Mouse (Mus musculus) thymus, adult 2 months (tissue): ENCODE data around the gene Ocm. TPM values are rescaled to one million over a fixed set of nuclear protein-coding genes. Genes with fewer than 3 reads are reported as not detected.

Experiments used
- DNase-seq: peaks from one replicate; pipeline ENCODE4 v3.0.0; 2021
- H3K27ac ChIP-seq: fragments of 200-500 bp; 2 replicates; pipeline ENCODE4 v1.5.1; 2012; ENCODE audit warnings: low read length, control low read depth; ENCODE audit not compliant: control insufficient read depth, insufficient read depth
- H3K27me3 ChIP-seq: fragments of 200-500 bp; 2 replicates; pipeline ENCODE4 v1.6.1; 2012; ENCODE audit warnings: mild to moderate bottlenecking, low read length, moderate library complexity, mixed read lengths; ENCODE audit not compliant: control insufficient read depth, insufficient read depth
- H3K36me3 ChIP-seq: fragments of 200-500 bp; 2 replicates; pipeline ENCODE4 v1.6.1; 2012; ENCODE audit warnings: mild to moderate bottlenecking, low read length, moderate library complexity; ENCODE audit not compliant: control insufficient read depth, insufficient read depth
- H3K4me1 ChIP-seq: fragments of 200-500 bp; replicated peaks from 2 replicates; pipeline ENCODE4 v1.6.1; 2012; ENCODE audit warnings: low read length; ENCODE audit not compliant: control insufficient read depth, insufficient read depth
- H3K4me3 ChIP-seq: fragments of 200-500 bp; 2 replicates; pipeline ENCODE4 v1.5.1; 2012; ENCODE audit warnings: mild to moderate bottlenecking, low read length, control low read depth, moderate library complexity; ENCODE audit not compliant: control insufficient read depth, insufficient read depth
- CTCF ChIP-seq: fragments of 200-500 bp; IDR thresholded peaks from 2 replicates; pipeline ENCODE4 v1.5.1; 2012; ENCODE audit warnings: mild to moderate bottlenecking, control low read depth, low read length, moderate library complexity, borderline replicate concordance; ENCODE audit not compliant: control insufficient read depth, poor library complexity, insufficient read depth; ENCODE audit errors: extremely low read depth
- POLR2A ChIP-seq: fragments of 200-500 bp; IDR thresholded peaks from 2 replicates; pipeline ENCODE4 v1.6.1; 2012; ENCODE audit warnings: mild to moderate bottlenecking, low read length, control low read depth, moderate library complexity; ENCODE audit not compliant: control insufficient read depth, poor library complexity, insufficient read depth; ENCODE audit errors: extremely low read depth
- WGBS: fragments of 180-500 bp; shearing (Covaris S2); methylation state at CpG from one replicate; pipeline ENCODE4 v1.1.7; 2018; 5-methylcytosine and 5-hydroxymethylcytosine counted together
- polyA plus RNA-seq: library from polyadenylated mRNA; depleted of rRNA; stranded (reverse); fragments of >200 nt; gene quantifications from 2 replicates; pipeline ENCODE4 v1.2.3, GENCODE M21; 2012

Gene Ocm
- polyA plus RNA-seq, 1 experiment = not detected

DNA sequence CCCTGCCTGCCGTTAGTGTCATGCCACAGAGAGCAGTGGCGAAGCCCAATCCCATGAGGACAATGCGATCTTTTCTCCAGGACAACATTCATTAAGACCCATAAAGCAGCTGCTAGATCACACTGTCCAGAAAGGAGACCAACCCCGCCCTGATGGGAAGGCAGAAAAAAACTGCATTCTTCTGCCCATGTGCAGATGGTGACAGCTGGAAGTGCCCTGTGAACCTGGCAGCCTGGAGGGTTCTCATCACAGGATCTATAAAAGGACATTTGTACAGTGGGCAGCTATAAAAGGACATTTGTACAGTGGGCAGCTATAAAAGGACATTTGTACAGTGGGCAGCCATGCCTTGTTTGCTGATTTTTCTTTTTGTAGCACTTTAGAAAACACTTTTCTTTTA lies 37.4 kb downstream of the Ocm start:
- Histone ChIP-seq H3K27me3 (no peaks in the 10 kb centered on the region), H3K4me1 (no peaks in the 10 kb centered on the region), H3K4me3 (no peak overlapping the region), H3K36me3 (peaks cover 77% of the 10 kb centered on the region), H3K27ac (no peak overlapping the region)
- no peak for DNase-seq
- TF ChIP-seq POLR2A (no peak), CTCF (no peak)
- WGBS = 98% methylated on average over 4 of the region's 4 CpGs

DNA sequence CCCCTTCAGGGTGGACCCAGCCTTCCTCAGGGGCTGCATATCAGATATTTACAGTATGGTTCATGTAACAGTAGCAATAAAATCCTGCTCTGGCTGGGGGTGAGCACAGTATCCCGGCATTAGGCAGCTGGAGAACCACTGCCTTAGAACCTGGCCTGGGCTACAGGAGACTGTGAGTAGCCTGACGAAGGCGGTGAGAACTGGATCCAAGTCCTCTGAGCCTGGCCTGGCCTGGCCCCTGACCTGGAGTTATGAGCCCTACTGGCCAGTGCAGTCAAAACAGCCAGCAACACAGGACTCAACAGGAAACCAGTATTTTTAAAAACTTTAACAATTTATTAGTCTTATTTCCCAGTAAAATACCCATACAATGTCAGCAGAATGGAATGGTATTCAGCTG lies 38.9 kb downstream of the Ocm start:
- TF ChIP-seq CTCF (no peak), POLR2A (no peak)
- Histone ChIP-seq H3K27me3 (no peaks in the 10 kb centered on the region), H3K4me3 (no peak overlapping the region), H3K4me1 (no peaks in the 10 kb centered on the region), H3K27ac (no peak overlapping the region), H3K36me3 (peaks cover 67% of the 10 kb centered on the region)
- no peak for DNase-seq
- WGBS = 99% methylated on average over 3 of the region's 3 CpGs

DNA sequence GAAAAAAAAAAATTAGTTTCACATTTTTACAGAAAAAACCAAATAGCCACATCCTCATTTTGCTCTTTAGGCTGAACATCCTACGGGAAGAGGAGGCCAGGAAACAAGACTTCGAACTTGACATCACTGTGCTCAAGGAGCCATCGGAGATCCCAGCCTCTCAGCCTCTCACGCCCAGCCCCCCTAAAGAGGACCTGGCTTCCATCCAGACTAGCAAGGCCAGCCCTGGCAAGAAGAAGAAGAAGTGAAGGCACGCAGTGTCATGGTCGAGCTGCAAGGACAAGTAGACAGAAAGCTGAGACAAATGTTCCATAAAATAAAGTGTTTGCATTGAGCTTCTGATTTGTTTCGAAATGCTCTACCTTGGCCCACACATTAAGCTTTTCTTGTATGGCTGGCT lies 41.1 kb downstream of the Ocm start:
- no peak for TF ChIP-seq CTCF
- TF ChIP-seq POLR2A = no peak
- 92% methylated on average over 7 of the region's 7 CpGs for WGBS
- Histone ChIP-seq H3K27ac (no peak overlapping the region), H3K27me3 (no peaks in the 10 kb centered on the region), H3K4me1 (no peaks in the 10 kb centered on the region), H3K36me3 (peaks cover 46% of the 10 kb centered on the region), H3K4me3 (no peak overlapping the region)
- DNase-seq = no peak

DNA sequence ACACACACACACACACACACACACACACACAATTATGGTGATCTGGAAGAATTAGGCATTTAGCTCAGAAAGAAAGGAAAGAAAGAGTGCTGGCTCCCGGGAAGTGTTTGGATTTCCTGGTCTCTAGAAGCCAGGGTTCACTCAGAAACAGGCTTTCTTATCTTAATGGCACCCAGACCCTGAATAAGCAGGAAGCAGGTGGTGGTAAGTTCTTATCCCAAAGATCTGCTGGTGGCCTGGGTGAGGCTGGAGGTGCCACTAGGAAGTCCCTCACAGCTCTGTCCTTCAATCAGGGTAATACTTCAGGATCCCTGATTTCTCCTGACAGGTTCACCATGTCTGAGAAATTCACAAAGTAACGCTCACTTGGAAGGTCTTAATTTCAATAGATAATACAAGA lies 44.1 kb downstream of the Ocm start:
- WGBS = 91% methylated on average over 2 of the region's 2 CpGs
- H3K4me3 ChIP-seq = no peak overlapping the region
- no peaks in the 10 kb centered on the region for H3K4me1 ChIP-seq
- TF ChIP-seq POLR2A (no peak), CTCF (no peak)
- H3K36me3 ChIP-seq = peaks cover 18% of the 10 kb centered on the region
- no peaks in the 10 kb centered on the region for H3K27me3 ChIP-seq
- H3K27ac ChIP-seq = no peak overlapping the region
- DNase-seq = no peak

DNA sequence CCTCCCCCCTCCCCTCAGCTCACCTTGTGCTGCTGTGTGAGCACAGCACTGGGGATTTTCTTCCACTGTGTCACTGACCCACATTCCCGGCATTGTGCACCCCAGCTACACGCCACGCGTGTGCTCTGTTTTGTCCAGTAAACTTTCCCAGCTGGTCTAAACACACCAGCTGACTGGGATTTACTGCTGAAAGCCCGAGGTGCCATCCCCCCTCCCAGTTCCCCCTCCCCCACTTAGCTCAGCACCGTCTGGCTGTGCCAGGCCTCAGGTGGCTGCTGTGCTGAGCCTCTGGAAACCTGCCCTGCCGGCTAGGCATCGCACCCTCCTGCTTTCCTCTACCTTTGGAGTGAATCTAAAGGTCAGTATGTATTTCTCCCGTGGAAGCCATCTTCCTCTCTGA lies 45.6 kb downstream of the Ocm start:
- no peaks in the 10 kb centered on the region for H3K27me3 ChIP-seq

DNA sequence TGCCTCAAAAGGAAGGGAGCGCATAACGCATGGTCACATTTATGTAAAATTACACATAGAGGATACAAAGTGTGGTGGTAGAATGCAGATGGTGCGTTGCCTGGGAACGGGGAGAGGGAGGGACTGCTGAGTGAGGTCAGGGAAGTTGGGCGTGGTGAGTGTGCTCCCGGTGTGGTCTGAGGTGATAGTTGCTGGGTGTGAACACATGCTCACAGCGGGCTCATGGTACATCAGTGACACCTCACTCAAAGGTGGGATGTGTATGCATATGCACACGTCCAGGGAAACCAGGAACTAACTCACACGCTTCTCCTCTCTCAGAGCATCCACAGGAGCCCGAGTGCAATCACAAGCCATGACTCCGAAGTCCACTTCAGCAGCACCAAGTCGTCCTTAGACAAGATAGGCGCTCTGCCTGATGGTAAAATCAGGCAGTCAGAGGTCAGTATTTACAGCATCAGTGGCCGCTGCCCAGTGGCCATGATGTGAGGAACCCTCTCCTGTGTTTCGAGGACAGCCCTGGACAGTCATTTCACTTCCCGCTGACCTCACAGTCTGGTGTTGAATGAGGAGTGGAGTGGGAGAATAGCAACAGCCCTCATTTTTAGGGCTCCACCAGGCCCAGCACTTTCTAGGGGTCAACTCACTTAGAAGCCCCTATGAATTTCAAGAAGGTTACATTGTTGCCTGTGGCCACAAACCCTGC lies 49.6 kb downstream of the Ocm start:
- 77% methylated on average over 16 of the region's 16 CpGs for WGBS

More for the DNA sequence above, 45.6 kb downstream of the Ocm start:
- WGBS = 80% methylated on average over 9 of the region's 9 CpGs
- TF ChIP-seq POLR2A (no peak), CTCF (no peak)
- Histone ChIP-seq H3K27ac (no peak overlapping the region), H3K4me1 (no peaks in the 10 kb centered on the region), H3K4me3 (no peak overlapping the region), H3K36me3 (peaks cover 5% of the 10 kb centered on the region; the same call in 1 of the 2 replicates)
- no peak for DNase-seq

DNA sequence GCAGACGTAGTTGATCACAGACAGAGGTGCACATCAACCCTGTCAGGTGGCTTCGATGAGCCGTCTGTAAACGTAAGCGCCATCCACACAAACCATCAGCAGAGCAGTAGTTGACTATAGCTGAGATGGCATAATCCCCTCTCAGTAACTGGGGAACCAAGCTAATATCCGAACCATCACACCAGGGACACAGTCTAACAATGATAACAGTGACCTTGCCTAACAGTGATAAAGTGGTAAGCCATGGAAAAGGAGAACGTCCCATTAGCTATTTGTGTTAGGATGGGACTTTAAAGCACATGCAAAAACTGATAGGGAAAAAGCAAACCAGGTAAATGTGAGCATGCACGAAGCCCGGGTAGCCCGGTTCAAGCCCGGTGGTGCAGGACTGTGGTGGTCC lies 50.2 kb downstream of the Ocm start:
- no peaks in the 10 kb centered on the region for H3K4me1 ChIP-seq
- TF ChIP-seq POLR2A (no peak), CTCF (no peak)
- WGBS = 93% methylated on average over 11 of the region's 11 CpGs
- H3K27ac ChIP-seq = no peak overlapping the region
- no peak for DNase-seq
- no peak overlapping the region for H3K4me3 ChIP-seq
- no peaks in the 10 kb centered on the region for H3K36me3 ChIP-seq
- H3K27me3 ChIP-seq = no peaks in the 10 kb centered on the region

More for the DNA sequence above, 49.6 kb downstream of the Ocm start:
- no peak overlapping the region for H3K27ac ChIP-seq
- H3K36me3 ChIP-seq = no peaks in the 10 kb centered on the region
- H3K4me1 ChIP-seq = no peaks in the 10 kb centered on the region
- no peak overlapping the region for H3K4me3 ChIP-seq
- H3K27me3 ChIP-seq = no peaks in the 10 kb centered on the region
- no peak for TF ChIP-seq CTCF
- no peak for TF ChIP-seq POLR2A
- DNase-seq = no peak
